Mouse (Mus musculus): Measurements from ENCODE around the gene Cxcl14.

Gene Cxcl14

DNA sequence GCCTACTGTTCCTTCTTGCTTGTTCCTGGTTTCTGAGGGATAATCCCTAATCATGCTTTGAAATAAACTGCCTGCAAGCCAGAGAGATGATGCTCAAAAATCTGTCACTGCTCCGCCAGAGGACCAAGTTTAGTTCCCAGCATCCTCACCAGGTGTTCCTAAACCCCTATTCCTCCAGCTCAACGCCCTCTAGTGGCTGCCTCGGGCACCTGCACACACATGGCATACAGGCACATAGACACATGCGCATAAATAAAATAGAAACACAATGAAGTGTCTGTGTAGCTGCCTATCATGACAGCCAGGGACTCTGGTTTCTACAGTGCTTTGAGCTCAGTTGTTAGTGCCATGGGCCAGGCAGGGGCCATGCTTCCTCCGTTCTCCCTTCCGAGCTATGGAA is 6.4 kb downstream of the Cxcl14 start:
- no peak for DNase-seq (ENCODE audit: low read depth, low spot score)

DNA sequence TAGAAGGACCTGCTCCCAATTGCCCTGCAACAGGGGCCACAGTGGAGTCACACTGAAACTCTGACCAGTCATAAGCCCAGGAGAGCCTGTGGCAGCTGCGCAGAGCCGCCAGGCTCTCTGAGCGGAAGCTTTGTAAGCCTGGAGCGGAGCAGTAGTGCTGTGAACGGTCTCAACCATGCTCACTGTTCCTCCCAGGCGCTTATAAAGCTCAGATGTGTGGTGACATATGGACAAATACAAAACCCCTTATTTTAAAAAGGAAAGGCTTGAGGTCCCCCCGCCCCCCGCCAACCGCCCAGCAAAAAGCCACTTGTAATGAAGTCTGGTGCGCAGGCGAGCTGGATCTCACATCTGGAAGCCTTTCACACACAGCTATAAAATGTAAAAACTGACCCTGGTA is 7.1 kb downstream of the Cxcl14 start:
- no peak for DNase-seq (ENCODE audit: low read depth, low spot score)

DNA sequence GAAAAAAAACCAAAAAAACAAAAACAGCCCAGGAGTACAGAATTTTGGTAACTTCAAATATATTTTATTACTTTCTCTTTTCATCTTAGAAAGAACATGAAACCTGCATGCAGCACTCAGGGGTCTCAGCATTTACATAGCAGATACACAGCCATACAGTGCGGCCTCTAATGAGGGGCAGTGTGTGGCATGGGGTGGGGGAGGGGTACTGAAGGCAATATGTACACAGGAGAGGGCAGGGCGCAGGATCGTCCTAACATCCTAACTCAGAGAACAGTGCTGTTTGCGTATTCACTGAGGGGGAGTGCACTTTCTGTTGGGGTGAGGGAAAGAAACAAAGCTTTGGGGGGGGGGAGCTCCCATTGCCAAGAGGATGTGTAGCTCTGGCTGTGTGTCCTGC is 7.8 kb downstream of the Cxcl14 start:
- DNase-seq (ENCODE audit: low read depth, low spot score) = no peak

DNA sequence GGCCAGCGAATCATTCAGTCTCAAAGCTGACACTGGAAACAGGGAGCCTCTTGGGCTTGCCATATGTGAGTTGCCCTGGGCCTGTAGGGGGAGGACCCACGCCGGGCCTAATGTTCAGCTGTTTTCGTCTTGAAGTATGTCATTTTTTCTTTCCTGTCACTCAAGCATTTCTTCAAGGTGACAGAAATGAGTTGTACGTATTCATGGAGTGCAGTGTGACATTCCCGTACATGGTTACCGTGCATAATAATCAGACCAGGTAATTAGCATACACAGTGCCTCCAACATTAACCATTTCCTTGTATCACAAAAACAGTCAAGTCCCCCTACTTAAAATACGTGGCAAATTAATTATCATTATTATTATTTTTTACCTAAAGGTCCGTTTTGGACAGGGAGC is 9.3 kb downstream of the Cxcl14 start:
- no peak for DNase-seq (ENCODE audit: low read depth, low spot score)

DNA sequence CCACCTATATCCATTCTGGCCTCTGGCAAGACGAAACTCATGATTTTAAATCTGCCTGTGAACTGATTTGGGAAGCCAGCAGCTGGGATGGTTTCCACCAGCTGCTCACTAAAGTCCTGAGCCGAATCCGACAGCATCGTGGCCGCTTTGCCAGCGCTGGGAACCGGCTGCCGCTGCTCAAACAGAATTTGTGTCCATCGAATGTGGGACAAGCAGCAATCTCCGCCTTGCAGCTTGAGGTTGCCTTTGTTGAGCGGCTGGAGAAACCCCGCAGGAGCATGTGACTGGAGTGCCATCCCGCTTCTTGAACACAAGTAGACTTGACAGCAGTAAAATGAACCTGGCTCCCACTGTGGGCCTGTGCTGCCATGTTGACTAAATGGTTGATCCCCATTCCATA is 13.0 kb downstream of the Cxcl14 start:
- DNase-seq (ENCODE audit: low read depth, low spot score) = no peak

DNA sequence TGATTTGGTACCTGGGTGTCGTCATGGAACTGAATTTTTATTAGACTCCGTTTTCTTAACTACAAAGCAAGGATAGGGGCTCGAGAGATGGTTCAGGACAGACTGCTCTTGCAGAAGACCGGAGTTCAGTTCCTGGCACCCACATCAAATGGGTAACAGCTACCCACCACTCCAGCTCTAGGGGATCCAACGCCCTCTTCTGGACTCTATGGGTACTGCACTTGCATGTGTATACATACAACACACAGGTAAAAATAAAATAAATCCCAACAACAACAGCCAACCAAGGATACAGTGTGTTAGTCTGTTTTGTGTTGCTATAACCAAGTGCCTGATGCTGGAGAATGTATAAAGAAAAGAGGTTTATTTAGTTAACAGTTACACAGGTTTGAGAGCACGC is 16.0 kb downstream of the Cxcl14 start:
- no peak for DNase-seq (ENCODE audit: low read depth, low spot score)

DNA sequence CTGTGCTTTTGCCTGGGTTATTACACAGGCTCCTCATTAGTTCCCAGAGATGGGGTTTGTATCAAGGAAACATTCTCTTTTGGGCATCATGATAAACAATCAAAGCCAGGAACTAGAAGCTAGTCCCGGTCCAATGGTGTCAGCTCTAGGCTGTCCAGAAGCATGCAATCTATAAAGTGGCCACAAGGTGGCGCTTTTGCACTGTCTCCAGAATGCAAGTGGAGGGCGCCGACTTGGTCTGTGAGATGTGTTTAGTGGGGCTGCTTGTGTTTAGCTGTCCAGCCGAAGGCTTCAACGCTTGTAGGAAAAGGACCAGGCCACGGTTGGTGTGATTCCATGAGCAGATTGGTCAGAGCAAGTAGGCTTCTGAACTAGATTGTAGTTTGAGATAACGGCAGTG is 16.9 kb downstream of the Cxcl14 start:
- peak; percentile 80 for DNase-seq (ENCODE audit: low read depth, low spot score)

DNA sequence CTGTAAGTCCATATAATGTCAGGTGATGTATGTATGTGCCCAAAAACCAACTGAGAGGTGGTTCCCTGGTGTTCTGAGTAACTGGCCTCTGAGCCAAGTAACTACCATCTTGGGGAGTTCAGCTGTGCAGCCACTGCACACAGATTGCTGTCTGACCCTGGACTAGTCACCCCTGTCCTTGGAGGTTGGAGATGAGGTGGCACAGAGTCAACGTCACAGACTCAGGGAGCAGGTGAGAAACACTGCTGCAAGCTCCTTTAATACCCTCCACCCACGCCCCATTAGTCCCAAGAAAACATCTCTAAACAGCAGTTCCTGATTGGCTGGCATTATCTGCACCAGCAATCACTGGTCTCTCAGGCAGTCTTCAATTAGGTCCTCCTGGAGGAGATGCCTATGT is 21.2 kb downstream of the Cxcl14 start:
- DNase-seq (ENCODE audit: low read depth, low spot score) = no peak

DNA sequence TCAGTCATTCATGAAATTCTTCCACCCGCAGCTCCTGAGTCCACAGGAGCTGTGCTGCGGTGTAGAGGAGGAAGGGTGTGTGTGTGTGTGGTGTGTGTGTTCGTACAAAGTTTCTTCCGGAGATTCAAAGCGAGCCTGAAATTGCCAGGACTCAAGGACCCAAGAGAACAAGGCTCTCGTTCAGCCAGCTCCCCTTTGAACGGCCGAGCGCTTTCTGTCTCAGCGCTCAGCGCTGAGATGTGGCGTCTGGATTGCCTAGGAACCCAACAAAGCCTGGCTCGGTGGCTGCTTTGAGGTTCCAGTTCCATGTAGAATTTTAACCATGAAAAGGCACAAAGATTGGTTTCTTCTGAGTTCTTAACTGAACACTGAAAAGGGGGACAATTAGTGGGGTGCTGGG is 26.2 kb downstream of the Cxcl14 start:
- no peak for DNase-seq (ENCODE audit: low read depth, low spot score)

DNA sequence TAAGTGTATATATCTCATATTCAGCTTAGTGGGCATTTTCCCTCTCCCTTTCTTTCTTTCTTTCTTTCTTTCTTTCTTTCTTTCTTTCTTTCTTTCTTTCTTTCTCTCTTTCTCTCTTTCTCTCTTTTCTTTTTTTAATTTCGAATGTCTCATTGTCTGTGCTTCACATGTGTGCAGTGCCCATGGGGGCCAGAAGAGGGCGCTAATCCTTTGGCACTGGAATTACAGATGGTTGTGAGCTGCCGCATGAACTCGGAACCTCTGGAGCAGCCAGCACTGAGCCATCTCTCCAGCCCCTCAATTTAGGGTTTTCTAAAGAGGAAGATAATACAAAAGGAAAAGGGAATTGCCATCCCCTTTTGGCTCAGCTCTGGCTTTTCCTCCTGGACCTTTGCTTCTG is 29.0 kb downstream of the Cxcl14 start:
- no peak for DNase-seq (ENCODE audit: low read depth, low spot score)

DNA sequence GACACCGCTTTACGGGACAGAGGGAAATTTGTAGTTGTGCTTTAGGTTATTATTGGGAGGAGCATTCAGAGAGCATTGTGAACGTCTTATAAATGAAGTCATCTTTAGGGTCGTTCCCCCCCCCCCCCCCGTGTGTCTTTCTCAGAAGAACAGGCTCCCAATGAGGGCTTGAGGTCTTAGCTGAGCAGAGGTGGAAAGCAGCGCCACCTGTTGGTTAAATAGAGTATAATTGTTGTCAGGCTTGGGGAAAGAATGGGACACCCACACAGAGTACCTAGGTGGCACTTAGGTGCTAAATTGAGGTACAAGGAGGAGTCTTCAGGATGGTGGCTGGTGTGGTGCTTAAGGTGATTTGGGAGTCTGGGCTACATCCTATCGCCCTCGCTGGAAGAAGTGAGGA is 29.9 kb downstream of the Cxcl14 start:
- DNase-seq (ENCODE audit: low read depth, low spot score) = no peak

DNA sequence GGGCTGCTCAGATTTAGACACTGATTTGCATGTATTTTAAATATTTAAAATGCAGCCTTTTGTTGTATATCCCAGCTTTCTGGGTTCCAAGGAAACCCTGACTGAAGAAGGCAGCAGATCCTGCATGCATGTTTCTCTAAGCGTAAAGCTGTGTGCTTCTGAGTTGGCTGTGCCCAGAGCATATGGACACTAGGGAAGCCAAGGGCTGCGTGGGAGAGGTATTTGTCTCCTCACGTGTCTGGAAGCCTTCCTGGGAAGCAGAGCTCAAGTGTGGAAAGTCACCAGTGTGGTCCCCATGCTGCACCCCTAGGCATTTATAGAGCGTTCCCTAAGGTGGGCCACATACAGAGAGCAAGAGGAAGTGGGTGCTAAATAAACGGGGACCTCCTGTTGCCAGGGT is 30.7 kb downstream of the Cxcl14 start:
- DNase-seq (ENCODE audit: low read depth, low spot score) = no peak

DNA sequence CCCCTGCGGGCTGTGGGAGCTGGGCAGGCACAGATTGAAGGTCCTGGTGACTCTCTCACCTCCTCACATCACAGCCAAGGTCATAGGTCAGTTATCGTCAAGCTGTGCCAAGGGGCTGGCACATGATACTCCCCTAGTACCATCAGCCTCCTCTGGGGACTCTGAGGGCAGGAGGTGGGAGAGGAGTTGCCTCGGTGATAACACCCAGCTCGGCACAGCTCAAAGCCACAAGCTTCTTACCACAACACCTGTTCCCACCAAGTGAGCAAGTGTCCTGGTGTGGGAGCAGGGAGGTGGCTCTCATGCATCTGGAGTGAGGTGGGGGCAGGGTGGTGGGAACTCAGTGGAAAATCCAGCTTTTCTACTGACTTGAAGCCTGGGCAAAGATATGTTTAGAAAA is 34.1 kb downstream of the Cxcl14 start:
- no peak for DNase-seq (ENCODE audit: low read depth, low spot score)

DNA sequence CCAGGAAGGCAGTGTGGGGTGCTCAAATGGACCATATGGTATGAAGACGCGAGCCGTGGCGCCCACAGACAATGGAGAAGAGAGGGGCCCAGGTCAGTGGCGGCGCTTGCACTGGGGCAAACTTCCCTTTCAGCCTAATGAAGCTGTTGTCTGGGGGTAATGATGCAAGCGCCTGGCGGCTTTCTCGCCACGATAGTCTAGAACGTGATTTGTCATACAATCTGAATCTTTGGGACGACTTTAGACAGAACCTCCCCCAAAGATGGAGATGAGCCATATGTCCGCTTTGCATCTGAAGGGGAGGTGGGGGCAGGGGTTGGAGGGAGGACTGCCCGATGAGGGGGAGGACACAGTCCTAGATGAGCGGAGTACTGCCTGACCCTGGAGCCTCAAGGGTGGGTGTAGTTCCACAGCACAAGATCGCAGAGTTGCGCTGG is 36.0 kb downstream of the Cxcl14 start:
- DNase-seq (ENCODE audit: low read depth, low spot score) = no peak

DNA sequence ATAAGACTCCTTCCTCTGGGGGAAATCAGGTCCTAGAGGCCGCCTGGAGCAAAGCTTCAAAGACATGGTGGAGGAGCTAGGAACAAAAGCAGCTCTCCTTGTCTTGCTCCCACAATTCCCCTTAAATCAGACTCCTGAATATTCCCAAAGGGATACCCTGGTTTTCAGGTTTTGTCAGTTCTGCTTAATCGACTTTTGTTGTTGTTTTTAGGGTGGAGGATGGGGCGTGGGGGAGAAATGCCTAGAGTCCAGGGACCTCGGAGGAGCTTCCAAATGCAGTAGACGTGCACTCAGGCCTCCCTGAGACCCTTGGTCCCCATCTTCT is 36.5 kb downstream of the Cxcl14 start:
- no peak for DNase-seq (ENCODE audit: low read depth, low spot score)

DNA sequence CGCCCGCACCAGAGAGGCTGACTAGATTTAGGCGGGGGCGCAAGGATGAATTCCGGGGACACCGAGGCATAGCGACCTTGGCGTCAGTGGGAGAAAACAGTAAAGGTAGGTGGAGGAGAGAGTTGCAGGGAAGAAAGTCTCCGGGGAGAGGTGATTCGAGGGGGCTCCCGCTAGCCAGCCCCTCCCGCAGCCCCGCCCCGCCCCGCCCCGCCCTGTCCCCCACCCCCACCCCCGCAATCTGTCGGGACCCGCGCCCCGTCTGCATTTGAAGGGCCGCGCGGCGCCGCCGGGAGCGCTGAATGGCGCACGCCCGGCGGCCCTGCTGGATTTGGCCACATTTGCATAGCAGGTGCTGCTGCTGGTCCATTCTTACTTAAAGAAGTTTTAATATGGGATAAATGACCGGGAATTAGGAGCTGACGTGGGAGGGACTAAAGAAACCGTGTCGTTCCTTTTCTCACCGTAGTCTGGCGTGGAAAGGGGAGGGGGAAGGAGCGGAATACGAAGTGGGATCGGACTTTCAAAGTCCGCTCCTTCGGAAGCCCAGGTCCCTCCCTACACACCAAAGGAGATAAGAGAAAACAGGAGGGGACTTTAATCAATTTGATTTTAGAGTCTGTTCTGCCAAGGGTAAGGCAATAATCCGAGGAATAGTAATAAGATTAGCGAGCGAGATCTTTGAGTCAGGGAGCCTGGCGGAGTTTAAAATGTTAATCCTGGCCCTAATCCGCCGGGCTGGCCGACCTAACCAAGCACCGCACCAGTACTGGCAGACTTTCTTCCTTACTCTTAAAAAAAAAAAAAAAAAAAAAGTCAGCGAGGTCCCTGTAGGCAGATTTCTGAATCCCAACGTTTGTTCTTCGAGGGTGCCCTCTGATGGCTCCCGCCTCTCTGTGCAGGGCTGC is 37.1 kb downstream of the Cxcl14 start:
- peak; percentile 51 for DNase-seq (ENCODE audit: low read depth, low spot score)

DNA sequence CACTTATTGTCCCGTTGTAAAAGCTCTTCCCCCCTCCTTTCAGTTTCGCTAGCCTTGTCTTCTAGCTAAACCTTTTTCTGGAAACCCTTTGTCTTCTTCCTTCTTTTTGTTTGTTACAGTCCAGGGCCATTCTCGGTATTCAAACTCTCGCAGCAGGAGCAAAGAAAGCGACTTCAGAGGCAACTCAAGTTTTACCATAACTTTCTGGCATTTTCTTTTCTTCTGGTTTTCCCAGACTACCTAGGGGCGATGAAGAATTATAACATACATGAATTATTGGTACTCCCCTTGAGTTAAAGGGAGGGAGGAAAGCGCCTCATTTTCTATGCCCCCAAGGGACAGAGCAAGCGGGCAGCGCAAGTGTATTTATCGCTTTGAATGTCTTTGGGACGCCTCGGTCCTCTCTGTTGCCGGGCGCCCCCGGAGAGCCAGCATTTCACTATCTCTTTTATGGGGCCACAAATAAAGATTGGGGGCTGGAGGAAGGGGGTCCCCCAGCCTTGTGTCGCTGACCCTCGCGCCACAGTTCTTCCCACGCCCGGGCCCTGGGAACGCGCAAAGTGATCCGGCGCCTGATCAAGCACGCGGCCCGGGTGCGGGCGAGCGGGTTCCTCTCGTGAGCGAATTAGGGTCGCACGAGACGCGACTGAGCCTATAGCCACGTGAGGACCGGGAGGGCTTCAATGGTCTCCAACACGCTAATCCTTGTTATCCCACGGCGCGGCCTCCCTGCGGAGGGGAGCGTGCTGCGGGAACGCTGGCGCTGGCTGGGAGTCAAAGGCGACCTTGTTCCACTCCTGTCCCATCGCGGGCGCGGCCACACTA is 37.9 kb downstream of the Cxcl14 start:
- DNase-seq (ENCODE audit: low read depth, low spot score) = no peak

DNA sequence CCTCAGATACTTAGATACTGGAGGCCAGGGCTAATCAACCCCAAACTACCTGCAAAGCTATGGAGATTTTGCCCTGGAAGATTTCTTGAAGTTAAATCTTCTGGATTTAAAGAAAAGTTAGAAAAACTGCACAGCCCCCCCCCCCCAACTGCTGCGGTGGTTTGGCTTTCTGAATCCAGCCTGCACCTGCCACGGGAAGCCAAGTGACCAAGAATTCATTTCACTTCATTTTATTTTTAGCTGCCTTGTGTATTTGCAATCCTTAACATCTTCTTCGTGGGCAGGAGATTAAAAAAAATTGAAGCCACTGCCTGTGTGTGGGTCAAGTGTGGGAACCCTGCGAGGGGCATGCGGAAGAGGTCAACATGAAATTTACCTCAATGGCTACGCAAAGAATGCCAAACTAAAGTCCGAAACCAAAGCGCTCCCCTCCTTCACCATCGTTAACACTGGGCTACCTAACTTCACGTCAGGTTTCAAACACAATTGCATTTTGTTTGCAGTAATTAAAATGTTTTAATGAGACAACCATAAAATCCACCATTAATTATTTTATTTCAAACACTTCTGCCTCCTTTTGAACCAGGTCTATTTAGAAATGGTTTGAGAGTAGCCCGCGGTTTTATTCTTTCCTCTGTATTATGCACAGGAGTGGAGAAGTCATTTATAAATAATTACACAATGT is 38.7 kb downstream of the Cxcl14 start:
- no peak for DNase-seq (ENCODE audit: low read depth, low spot score)

DNA sequence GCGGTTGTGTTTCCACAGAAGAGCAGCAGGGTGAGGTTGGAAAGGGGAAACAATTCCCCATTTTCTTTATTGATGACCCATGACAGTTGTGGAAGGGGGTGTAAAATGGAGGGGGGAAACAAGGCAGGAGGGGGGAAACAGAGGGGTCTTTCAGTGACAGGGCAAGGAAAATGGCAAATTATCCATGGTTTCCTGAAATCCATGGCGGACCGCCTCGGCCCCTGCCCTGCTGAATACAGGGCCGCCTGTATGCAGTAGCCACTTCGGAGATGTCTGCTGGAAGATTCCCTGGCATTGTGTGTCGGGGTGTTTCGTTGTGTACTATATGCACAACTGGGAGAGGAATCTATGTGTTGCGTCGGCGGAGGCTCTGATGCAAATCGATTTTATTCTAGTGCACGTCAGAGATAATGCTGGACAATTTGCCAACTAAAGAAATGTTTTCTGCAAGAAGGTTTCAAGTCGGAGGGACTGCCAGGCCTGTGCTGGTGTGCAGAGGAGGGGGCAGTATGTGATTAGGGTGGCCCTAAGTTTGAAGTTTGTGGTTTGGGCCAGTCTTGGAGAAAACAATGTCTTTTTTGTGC is 39.5 kb downstream of the Cxcl14 start:
- DNase-seq (ENCODE audit: low read depth, low spot score) = no peak

DNA sequence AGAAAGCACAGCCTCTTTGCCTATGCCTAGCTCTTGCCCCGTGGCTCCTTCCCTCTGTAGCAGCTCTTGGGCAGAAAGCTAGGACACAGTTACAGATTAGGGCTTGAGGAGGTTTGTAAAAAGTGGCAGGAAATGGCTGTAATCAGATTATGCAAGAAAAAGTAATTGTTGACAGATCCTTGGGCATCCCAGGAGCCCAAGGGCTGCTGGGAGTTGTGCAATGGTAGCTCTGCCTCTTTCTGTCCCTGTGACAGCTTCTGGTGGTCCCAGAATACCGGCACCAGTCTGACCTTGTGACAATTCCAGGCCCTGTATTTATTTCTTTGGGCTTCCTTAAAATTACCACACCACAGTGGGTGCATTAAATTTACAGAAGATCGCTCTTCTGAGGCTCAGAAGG is 43.0 kb downstream of the Cxcl14 start:
- no peak for DNase-seq (ENCODE audit: low read depth, low spot score)

DNA sequence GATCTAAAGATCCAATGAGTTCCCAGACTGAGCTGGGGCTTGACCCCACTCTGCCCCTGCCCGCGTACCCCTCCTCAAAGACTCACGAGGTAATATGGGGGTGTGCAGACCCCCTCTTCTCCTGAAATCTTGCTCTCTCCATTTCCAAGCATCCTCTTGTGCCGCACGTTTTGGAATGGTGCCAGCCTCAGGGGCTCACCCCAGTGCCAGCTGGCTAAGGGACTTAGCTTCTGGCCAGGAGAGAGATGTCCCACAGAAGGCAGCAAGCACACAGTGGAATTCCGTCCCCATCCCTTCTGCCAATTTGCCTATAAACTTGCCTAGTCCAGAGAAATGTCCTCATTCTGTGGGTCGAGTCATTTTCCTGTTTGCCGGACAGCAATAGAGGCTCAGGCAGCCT is 43.6 kb downstream of the Cxcl14 start:
- no peak for DNase-seq (ENCODE audit: low read depth, low spot score)

All from retina, postnatal 7 days (tissue).